Mouse (Mus musculus) brain, embryonic 14.5 days (tissue): Measurements from ENCODE around the gene Hsf5.

ENCODE experiments used
- CTCF ChIP-seq: fragments of 200-500 bp; IDR thresholded peaks from 2 replicates; pipeline ENCODE4 v1.5.1; 2012; ENCODE audit warnings: inconsistent platforms, mild to moderate bottlenecking, moderate library complexity, borderline replicate concordance; ENCODE audit not compliant: insufficient read depth, insufficient read length; ENCODE audit errors: extremely low read depth
- POLR2A ChIP-seq: fragments of 200-500 bp; IDR thresholded peaks from 2 replicates; pipeline ENCODE4 v1.6.1; 2012; ENCODE audit warnings: mild to moderate bottlenecking, inconsistent platforms, borderline replicate concordance; ENCODE audit not compliant: poor library complexity, insufficient read depth, insufficient read length, severe bottlenecking; ENCODE audit errors: extremely low read depth

DNA sequence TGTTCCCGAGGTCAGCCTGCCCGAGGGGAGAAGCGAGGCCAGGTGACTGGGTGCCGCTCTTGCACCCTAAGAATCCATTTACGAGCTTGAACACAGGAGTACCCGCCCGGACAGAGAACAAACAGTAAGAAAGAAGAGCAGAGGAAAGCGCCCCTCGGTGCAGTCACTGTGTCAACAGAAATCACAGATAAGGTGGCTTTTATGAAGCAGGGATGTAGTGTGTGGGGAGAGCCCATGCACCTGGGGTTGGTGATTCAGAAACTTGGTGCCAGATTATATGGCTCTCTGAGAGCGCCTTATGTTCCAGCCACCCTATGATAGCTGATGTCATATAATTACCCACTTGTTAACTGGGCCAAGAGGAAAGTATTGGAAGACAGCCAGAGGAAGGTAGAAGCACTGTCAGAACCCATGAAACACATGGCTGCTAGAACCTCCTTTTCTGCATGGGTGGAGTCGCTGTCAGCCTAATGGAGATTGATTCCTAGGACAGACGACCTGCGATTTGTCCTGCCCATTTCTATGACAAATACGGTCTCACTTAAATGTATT, 80.2 kb downstream of the Hsf5 start:
- TF ChIP-seq POLR2A (no peak), CTCF (no peak)
